In genomic region chr8:57653768-57654125, GRCm38 (mm10) we compare ENCODE assay signal across 8 mouse cellular contexts. TPM values are rescaled to one million over a fixed set of nuclear protein-coding genes. Genes with fewer than 3 reads are reported as not detected.
DNase-seq lines count a peak whose midpoint lies in the region; ATAC-seq and TF ChIP-seq lines count a peak whose summit lies in the region.

No protein-coding gene starts in this region.

- H3K9ac ChIP-seq in lung, embryonic 14.5 days, result peak overlapping the region; percentile 91; the same call in 1 of the 2 replicates
- peak overlapping the region; percentile 97 for H3K9ac ChIP-seq in embryonic facial prominence, embryonic 14.5 days (ENCODE audit: low read depth, low read length)
- H3K9ac ChIP-seq in kidney, postnatal 0 days (ENCODE audit: low read depth, low read length), result peak overlapping the region; percentile 97; the same call in 1 of the 2 replicates
- H3K9ac ChIP-seq in neural tube, embryonic 15.5 days (replicated peaks), result no peak overlapping the region

- H3K4me2 ChIP-seq in lung, embryonic 14.5 days, result peak overlapping the region; percentile 71
- peak overlapping the region; percentile 74 for H3K4me2 ChIP-seq in embryonic facial prominence, embryonic 14.5 days (ENCODE audit: low read depth, low read length)
- H3K4me2 ChIP-seq in kidney, postnatal 0 days (ENCODE audit: low read length), result peak overlapping the region; percentile 94
- peak overlapping the region; percentile 91 for H3K4me2 ChIP-seq in neural tube, embryonic 15.5 days

- H3K27me3 ChIP-seq in lung, embryonic 14.5 days (ENCODE audit: insufficient read depth, low read length), result no peaks in the 10 kb centered on the region
- H3K27me3 ChIP-seq in embryonic facial prominence, embryonic 14.5 days (replicated peaks; ENCODE audit: control insufficient read depth, insufficient read depth, low read length), result no peaks in the 10 kb centered on the region
- H3K27me3 ChIP-seq in kidney, postnatal 0 days (ENCODE audit: insufficient read depth, low read length), result no peaks in the 10 kb centered on the region
- no peaks in the 10 kb centered on the region for H3K27me3 ChIP-seq in neural tube, embryonic 15.5 days (replicated peaks)

- 20% methylated on average over 7 of the region's 7 CpGs for WGBS in lung, embryonic 14.5 days
- WGBS in embryonic facial prominence, embryonic 14.5 days, result 14% methylated on average over 7 of the region's 7 CpGs
- 4% methylated on average over 7 of the region's 7 CpGs for WGBS in kidney, postnatal 0 days
- 7% methylated on average over 7 of the region's 7 CpGs for WGBS in neural tube, embryonic 15.5 days

- H3K4me3 ChIP-seq in lung, embryonic 14.5 days (ENCODE audit: low read depth, low read length), result peak overlapping the region; percentile 85
- H3K4me3 ChIP-seq in embryonic facial prominence, embryonic 14.5 days (ENCODE audit: low read depth, low read length), result peak overlapping the region; percentile 70
- peak overlapping the region; percentile 92; the same call in 1 of the 2 replicates for H3K4me3 ChIP-seq in kidney, postnatal 0 days (replicated peaks; ENCODE audit: low read depth, low read length)
- H3K4me3 ChIP-seq in neural tube, embryonic 15.5 days (replicated peaks), result peak overlapping the region; percentile 92

- H3K36me3 ChIP-seq in lung, embryonic 14.5 days (ENCODE audit: insufficient read depth), result no peaks in the 10 kb centered on the region
- no peaks in the 10 kb centered on the region for H3K36me3 ChIP-seq in embryonic facial prominence, embryonic 14.5 days (ENCODE audit: control insufficient read depth, insufficient read depth, low read length)
- H3K36me3 ChIP-seq in kidney, postnatal 0 days (ENCODE audit: insufficient read depth, low read length), result no peaks in the 10 kb centered on the region
- no peaks in the 10 kb centered on the region for H3K36me3 ChIP-seq in neural tube, embryonic 15.5 days

- no peak for TF ChIP-seq CTCF in lung, embryonic 14.5 days (IDR thresholded peaks at IDR 0.05; ENCODE audit: low read depth)
- no peak for TF ChIP-seq CTCF in kidney, postnatal 0 days (IDR thresholded peaks at IDR 0.05; ENCODE audit: low read depth)

- H3K27ac ChIP-seq in lung, embryonic 14.5 days (ENCODE audit: low read depth), result no peak overlapping the region
- peak overlapping the region; percentile 61; the same call in 1 of the 2 replicates for H3K27ac ChIP-seq in embryonic facial prominence, embryonic 14.5 days (replicated peaks; ENCODE audit: low read depth, low read length)
- peak overlapping the region; percentile 99 for H3K27ac ChIP-seq in kidney, postnatal 0 days
- H3K27ac ChIP-seq in neural tube, embryonic 15.5 days (replicated peaks), result no peak overlapping the region

- no peak for ATAC-seq in lung, embryonic 14.5 days (ENCODE audit: insufficient read depth)
- no peak for ATAC-seq in embryonic facial prominence, embryonic 14.5 days (ENCODE audit: low read depth)
- no peak for ATAC-seq in kidney, postnatal 0 days (replicated peaks; ENCODE audit: low FRiP score, low read depth)
- no peak for ATAC-seq in neural tube, embryonic 15.5 days (ENCODE audit: low FRiP score)
- ATAC-seq in activated CD4-positive, CD25-positive, alpha-beta regulatory T cell, adult 4 months, result no peak

- peak; percentile 11 for DNase-seq in lung, embryonic 14.5 days
- no peak for DNase-seq in lung, postnatal 25 days (ENCODE audit: low spot score)
- DNase-seq in embryonic facial prominence, embryonic 14.5 days (ENCODE audit: low spot score), result no peak
- DNase-seq in kidney, postnatal 0 days (ENCODE audit: low spot score), result no peak
- DNase-seq in thymus, postnatal 25 days, result no peak
- no peak for DNase-seq in urinary bladder, adult 2 months (ENCODE audit: low spot score)

- H3K9me3 ChIP-seq in lung, embryonic 14.5 days (ENCODE audit: low read depth, low read length), result no peaks in the 10 kb centered on the region
- H3K9me3 ChIP-seq in embryonic facial prominence, embryonic 14.5 days (ENCODE audit: control insufficient read depth, low read length), result no peaks in the 10 kb centered on the region
- H3K9me3 ChIP-seq in kidney, postnatal 0 days (replicated peaks; ENCODE audit: low read length), result no peaks in the 10 kb centered on the region
- H3K9me3 ChIP-seq in neural tube, embryonic 15.5 days (replicated peaks), result no peaks in the 10 kb centered on the region

- 0 out of 2 replicates have a peak, but pooled peaks cover 3% of the 10 kb centered on the region for H3K4me1 ChIP-seq in lung, embryonic 14.5 days (ENCODE audit: insufficient read depth)
- H3K4me1 ChIP-seq in embryonic facial prominence, embryonic 14.5 days (ENCODE audit: control insufficient read depth, insufficient read depth, low read length), result peaks cover 7% of the 10 kb centered on the region; the same call in 1 of the 2 replicates
- H3K4me1 ChIP-seq in kidney, postnatal 0 days (replicated peaks; ENCODE audit: insufficient read depth, low read length), result no peaks in the 10 kb centered on the region; the same call in none of the 2 replicates
- H3K4me1 ChIP-seq in neural tube, embryonic 15.5 days, result peaks cover 17% of the 10 kb centered on the region

RNA-seq across cellular contexts. Expression of gene Galnt7, which starts 0.9 kb away (rescaled TPM):
- 14.4 and 15.1 TPM in 2 replicates for polyA plus RNA-seq in lung, embryonic 14.5 days (2014; fragmentation: Nextera tagmentation; extraction: Ambion mirVana)
- polyA plus RNA-seq in embryonic facial prominence, embryonic 14.5 days (2014; fragmentation: Nextera tagmentation; extraction: Ambion mirVana), result 13.0 and 14.1 TPM in 2 replicates
- polyA plus RNA-seq in kidney, postnatal 0 days (2015; fragmentation: Nextera tagmentation; extraction: Ambion mirVana), result 14.9 and 16.9 TPM in 2 replicates
- 11.7 and 15.0 TPM in 2 replicates for polyA plus RNA-seq in neural tube, embryonic 15.5 days (2015; fragmentation: Nextera tagmentation; extraction: Ambion mirVana)
- polyA plus RNA-seq in urinary bladder, adult 2 months (2012; rRNA removed), result 13.2 and 13.4 TPM in 2 replicates
- 10 to 100 TPM; 24.7 to 25.9 TPM for polyA plus RNA-seq in activated CD4-positive, CD25-positive, alpha-beta regulatory T cell, adult 4 months (2017; shearing (Covaris generic))

Comparison
In these comparisons a context has a peak if more than half of its experiments do, and no peak if none do; other contexts are left out.
1. H3K27ac ChIP-seq: peak in embryonic facial prominence, embryonic 14.5 days (single experiment) and kidney, postnatal 0 days (single experiment); none in lung, embryonic 14.5 days (single experiment) and neural tube, embryonic 15.5 days (single experiment).
2. Peak in every context shown above with its lines, with median percentiles within 50 percentile points of each other: H3K4me2 ChIP-seq and H3K4me3 ChIP-seq.